Mouse (Mus musculus): Measurements from ENCODE around the gene Bdkrb1. TPM values are rescaled to one million over a fixed set of nuclear protein-coding genes. Genes with fewer than 3 reads are reported as not detected.

The Bdkrb1 gene
- total RNA-seq, 1 experiment from 2014 or later, result not detected

- no peak for DNase-seq
Observed at GRCm38 (mm10) chr12:105598503-105598902, 4.4 kb upstream of the Bdkrb1 start.

GRCm38 (mm10) chr12:105599098-105599497 is 3.8 kb upstream of the Bdkrb1 start:
- DNase-seq, result no peak

GRCm38 (mm10) chr12:105601586-105601985 is 1.3 kb upstream of the Bdkrb1 start:
- no peak for DNase-seq

- no peak for DNase-seq
Observed at GRCm38 (mm10) chr12:105603904-105604303, 1.0 kb downstream of the Bdkrb1 start.

GRCm38 (mm10) chr12:105605212-105605611 is 2.3 kb downstream of the Bdkrb1 start:
- DNase-seq, result no peak

- DNase-seq, result no peak
Observed at GRCm38 (mm10) chr12:105606881-105607280, 4.0 kb downstream of the Bdkrb1 start.

GRCm38 (mm10) chr12:105611045-105611444 is 8.2 kb downstream of the Bdkrb1 start:
- DNase-seq, result no peak

GRCm38 (mm10) chr12:105611748-105612147 is 8.9 kb downstream of the Bdkrb1 start:
- DNase-seq, result peak; percentile 60

- no peak for DNase-seq
Observed at GRCm38 (mm10) chr12:105613559-105613958, 10.7 kb downstream of the Bdkrb1 start.

GRCm38 (mm10) chr12:105622048-105622447 is 19.2 kb downstream of the Bdkrb1 start:
- no peak for DNase-seq

- DNase-seq, result no peak
Observed at GRCm38 (mm10) chr12:105622981-105623539, 20.2 kb downstream of the Bdkrb1 start.

- no peak for DNase-seq
Observed at GRCm38 (mm10) chr12:105625798-105626197, 22.9 kb downstream of the Bdkrb1 start.

GRCm38 (mm10) chr12:105634374-105635067 is 31.6 kb downstream of the Bdkrb1 start:
- no peak for DNase-seq

GRCm38 (mm10) chr12:105636551-105636950 is 33.7 kb downstream of the Bdkrb1 start:
- DNase-seq, result no peak

- no peak for DNase-seq
Observed at GRCm38 (mm10) chr12:105637554-105637953, 34.7 kb downstream of the Bdkrb1 start.

GRCm38 (mm10) chr12:105642770-105643321 is 40.0 kb downstream of the Bdkrb1 start:
- no peak for DNase-seq

Other genes with a start within 250 kb of the Bdkrb1 start
- 3.4 and 5.3 TPM in 2 replicates for gene D430019H16Rik, start 149.2 kb upstream of the Bdkrb1 start, total RNA-seq (2021)
- gene Bdkrb2, start 39.9 kb upstream of the Bdkrb1 start, total RNA-seq (2021), result 9.5 and 10.8 TPM in 2 replicates
- gene Gskip, start 81.7 kb downstream of the Bdkrb1 start, total RNA-seq (2021), result 19.4 and 20.0 TPM in 2 replicates
- gene Atg2b, start 82.1 kb downstream of the Bdkrb1 start, total RNA-seq (2021), result 29.5 and 29.9 TPM in 2 replicates
- gene Ak7, start 102.9 kb downstream of the Bdkrb1 start, total RNA-seq (2021), result 0.39 and 0.48 TPM in 2 replicates
- 204 and 207 TPM in 2 replicates for gene Papola, start 181.6 kb downstream of the Bdkrb1 start, total RNA-seq (2021)

Measured in adrenal gland, postnatal 25 days (tissue).